In genomic region chr1:12318029-12318428, GRCm38 (mm10) we compare ENCODE assay signal across 16 mouse cellular contexts.
"Had no signal": no experiment of that assay in that cellular context is flagged by ENCODE, and none has a peak within 500 bp of the region (broad histone marks: within the 10 kb centered on the region; RNA-seq: fewer than 3 reads in every experiment).

No protein-coding gene starts in this region.

- H3K4me3 ChIP-seq: neural tube, embryonic 13.5 days; neural tube, embryonic 15.5 days; stomach, embryonic 15.5 days had no signal

- H3K27ac ChIP-seq: neural tube, embryonic 13.5 days; neural tube, embryonic 15.5 days; stomach, embryonic 15.5 days; stomach, postnatal 0 days had no signal

- H3K9ac ChIP-seq: neural tube, embryonic 13.5 days; neural tube, embryonic 15.5 days; stomach, embryonic 15.5 days had no signal

- H3K27me3 ChIP-seq: neural tube, embryonic 13.5 days; neural tube, embryonic 15.5 days; stomach, embryonic 15.5 days had no signal

- H3K4me1 ChIP-seq: neural tube, embryonic 13.5 days; neural tube, embryonic 15.5 days; stomach, embryonic 15.5 days had no signal

- H3K4me2 ChIP-seq: neural tube, embryonic 13.5 days; neural tube, embryonic 15.5 days; stomach, embryonic 15.5 days had no signal

- H3K36me3 ChIP-seq: neural tube, embryonic 13.5 days; neural tube, embryonic 15.5 days; stomach, embryonic 15.5 days had no signal

- DNase-seq: retina, postnatal 1 day; right cerebral cortex, adult 18-20 months; right cerebral cortex, postnatal 14 days; right cerebral cortex, postnatal 25 days; right cerebral cortex, postnatal 4 days; spleen, adult 18-20 months; thymus, adult 18-20 months; thymus, adult 2 months; thymus, postnatal 14 days; thymus, postnatal 25 days; thymus, postnatal 36 days; thymus, postnatal 4 days had no signal

- H3K9me3 ChIP-seq: neural tube, embryonic 13.5 days; neural tube, embryonic 15.5 days; stomach, embryonic 15.5 days had no signal
